Mouse (Mus musculus) thymus, adult 2 months (tissue): Measurements from ENCODE around the gene Capn9. TPM values are rescaled to one million over a fixed set of nuclear protein-coding genes. Genes with fewer than 3 reads are reported as not detected.

Experiments
- DNase-seq: peaks from one replicate; pipeline ENCODE4 v3.0.0; 2021
- H3K27ac ChIP-seq: fragments of 200-500 bp; 2 replicates; pipeline ENCODE4 v1.5.1; 2012; ENCODE audit warnings: low read length, control low read depth; ENCODE audit not compliant: control insufficient read depth, insufficient read depth
- H3K27me3 ChIP-seq: fragments of 200-500 bp; 2 replicates; pipeline ENCODE4 v1.6.1; 2012; ENCODE audit warnings: mild to moderate bottlenecking, low read length, moderate library complexity, mixed read lengths; ENCODE audit not compliant: control insufficient read depth, insufficient read depth
- H3K36me3 ChIP-seq: fragments of 200-500 bp; 2 replicates; pipeline ENCODE4 v1.6.1; 2012; ENCODE audit warnings: mild to moderate bottlenecking, low read length, moderate library complexity; ENCODE audit not compliant: control insufficient read depth, insufficient read depth
- H3K4me1 ChIP-seq: fragments of 200-500 bp; replicated peaks from 2 replicates; pipeline ENCODE4 v1.6.1; 2012; ENCODE audit warnings: low read length; ENCODE audit not compliant: control insufficient read depth, insufficient read depth
- H3K4me3 ChIP-seq: fragments of 200-500 bp; 2 replicates; pipeline ENCODE4 v1.5.1; 2012; ENCODE audit warnings: mild to moderate bottlenecking, low read length, control low read depth, moderate library complexity; ENCODE audit not compliant: control insufficient read depth, insufficient read depth
- CTCF ChIP-seq: fragments of 200-500 bp; IDR thresholded peaks from 2 replicates; pipeline ENCODE4 v1.5.1; 2012; ENCODE audit warnings: mild to moderate bottlenecking, control low read depth, low read length, moderate library complexity, borderline replicate concordance; ENCODE audit not compliant: control insufficient read depth, poor library complexity, insufficient read depth; ENCODE audit errors: extremely low read depth
- POLR2A ChIP-seq: fragments of 200-500 bp; IDR thresholded peaks from 2 replicates; pipeline ENCODE4 v1.6.1; 2012; ENCODE audit warnings: mild to moderate bottlenecking, low read length, control low read depth, moderate library complexity; ENCODE audit not compliant: control insufficient read depth, poor library complexity, insufficient read depth; ENCODE audit errors: extremely low read depth
- WGBS: fragments of 180-500 bp; shearing (Covaris S2); methylation state at CpG from one replicate; pipeline ENCODE4 v1.1.7; 2018; 5-methylcytosine and 5-hydroxymethylcytosine counted together
- polyA plus RNA-seq: library from polyadenylated mRNA; depleted of rRNA; stranded (reverse); fragments of >200 nt; gene quantifications from 2 replicates; pipeline ENCODE4 v1.2.3, GENCODE M21; 2012

Gene Capn9
- polyA plus RNA-seq, 1 experiment = 0.13 TPM

DNA sequence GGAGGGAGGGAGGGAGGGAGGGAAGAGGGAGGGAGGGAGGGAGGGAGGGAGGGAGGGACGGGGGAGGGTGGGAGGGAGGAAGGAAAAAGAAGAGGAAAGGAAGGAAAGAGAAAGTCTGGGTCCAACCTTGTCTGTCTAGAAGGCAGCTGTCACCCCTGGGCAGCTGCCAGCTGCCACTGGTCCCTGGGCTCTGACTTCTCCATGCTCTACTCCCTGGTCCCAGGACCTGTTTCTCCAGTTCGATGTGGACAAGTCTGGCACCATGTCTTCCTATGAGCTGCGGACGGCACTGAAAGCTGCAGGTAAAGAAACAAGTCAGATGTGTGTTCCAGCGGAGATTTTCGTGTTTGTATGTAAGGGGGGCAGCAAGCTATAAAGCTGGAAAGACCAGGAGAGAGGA, 38.4 kb downstream of the Capn9 start:
- H3K4me3 ChIP-seq = no peak overlapping the region
- no peak overlapping the region for H3K27ac ChIP-seq
- no peaks in the 10 kb centered on the region for H3K27me3 ChIP-seq
- WGBS = 82% methylated on average over 5 of the region's 6 CpGs
- TF ChIP-seq CTCF (no peak), POLR2A (no peak)
- no peaks in the 10 kb centered on the region; the same call in 1 of the 2 replicates for H3K4me1 ChIP-seq
- no peak for DNase-seq
- H3K36me3 ChIP-seq = no peaks in the 10 kb centered on the region

DNA sequence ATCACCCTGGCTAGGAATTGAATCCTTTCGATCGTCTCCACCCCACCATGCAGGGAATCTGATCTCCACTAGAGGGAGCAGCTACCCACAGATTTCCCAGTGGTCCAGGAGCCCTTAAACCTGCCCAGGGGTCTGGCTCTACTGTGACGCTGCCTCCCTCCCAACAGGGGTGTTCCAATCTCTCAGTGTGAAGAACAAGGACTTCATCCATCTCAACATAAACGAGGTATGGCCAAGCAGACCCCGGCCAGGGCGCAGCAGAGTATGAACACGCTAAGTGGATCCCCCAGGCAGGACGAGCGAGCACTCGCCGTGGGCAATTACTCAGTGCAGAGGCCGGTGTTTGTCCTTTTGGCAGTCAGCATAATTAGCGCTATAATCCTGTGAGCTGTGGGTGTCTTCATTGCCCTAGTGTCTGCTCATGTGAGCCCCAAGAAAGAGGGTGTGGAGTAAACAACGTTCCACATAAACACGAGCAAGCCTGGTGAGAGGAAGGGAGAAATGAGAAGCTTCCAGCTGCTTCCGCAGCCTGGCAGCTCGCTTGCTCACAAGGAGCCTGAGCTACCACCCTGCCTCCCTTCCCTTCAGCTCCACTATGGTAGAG, 41.5 kb downstream of the Capn9 start:
- DNase-seq = peak; percentile 68
- WGBS = 9% methylated on average over 17 of the region's 17 CpGs
- H3K36me3 ChIP-seq = no peaks in the 10 kb centered on the region
- TF ChIP-seq POLR2A (no peak), CTCF (peak; percentile 71; the same call in 1 of the 2 replicates)
- H3K4me3 ChIP-seq = peak overlapping the region; percentile 19
- H3K27ac ChIP-seq = no peak overlapping the region
- no peaks in the 10 kb centered on the region for H3K27me3 ChIP-seq
- H3K4me1 ChIP-seq = no peaks in the 10 kb centered on the region; the same call in 1 of the 2 replicates

DNA sequence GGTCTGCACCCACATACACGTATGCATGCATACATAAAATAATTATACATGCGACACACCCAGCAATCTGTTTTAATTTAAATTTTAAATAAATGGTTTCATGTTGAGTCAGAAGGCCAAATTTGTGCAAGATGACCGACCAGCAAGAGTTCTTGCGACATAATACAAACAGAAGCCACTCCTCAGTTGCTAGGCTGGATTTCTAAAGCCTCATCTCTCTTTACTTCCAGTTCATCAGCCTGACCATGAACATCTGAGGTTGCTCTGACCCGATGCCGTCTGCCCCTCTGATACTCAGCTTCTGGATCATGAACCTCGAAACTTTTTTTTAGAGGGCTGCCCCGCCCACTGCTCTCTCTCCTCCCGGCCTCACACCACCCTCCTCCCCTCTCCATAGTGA, 42.3 kb downstream of the Capn9 start:
- Histone ChIP-seq H3K27ac (no peak overlapping the region), H3K4me3 (no peak overlapping the region), H3K36me3 (no peaks in the 10 kb centered on the region), H3K4me1 (no peaks in the 10 kb centered on the region; the same call in 1 of the 2 replicates), H3K27me3 (no peaks in the 10 kb centered on the region)
- 73% methylated on average over 9 of the region's 9 CpGs for WGBS
- TF ChIP-seq POLR2A (no peak), CTCF (no peak)
- DNase-seq = no peak

DNA sequence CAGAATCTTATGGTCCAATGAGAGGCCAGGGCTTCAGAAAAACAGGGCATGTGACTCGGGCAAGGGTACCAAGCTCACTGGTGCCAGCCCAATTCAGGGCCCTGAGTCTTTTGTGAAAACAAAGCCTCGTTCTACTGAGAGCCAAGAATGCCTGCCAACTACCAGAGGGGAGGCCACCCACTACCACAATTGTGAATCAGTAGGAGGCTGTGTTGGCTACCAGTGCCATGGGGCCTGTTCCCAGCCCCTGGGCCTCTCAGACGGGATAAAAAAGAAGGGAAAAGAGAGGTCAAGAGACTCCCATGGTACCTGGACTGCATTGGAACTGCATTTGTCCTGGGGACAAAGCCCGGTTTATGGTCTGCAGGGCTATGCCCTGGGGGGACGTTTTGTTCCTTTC, 45.3 kb downstream of the Capn9 start:
- Histone ChIP-seq H3K27ac (no peak overlapping the region), H3K36me3 (no peaks in the 10 kb centered on the region), H3K4me3 (no peak overlapping the region), H3K4me1 (no peaks in the 10 kb centered on the region; the same call in 1 of the 2 replicates), H3K27me3 (no peaks in the 10 kb centered on the region)
- no peak for DNase-seq
- no peak for TF ChIP-seq POLR2A
- WGBS = 90% methylated on average over 5 of the region's 5 CpGs

GRCm38 (mm10) chr8:124626251-124626650, 50.3 kb downstream of the Capn9 start:
- Histone ChIP-seq H3K36me3 (no peaks in the 10 kb centered on the region), H3K27ac (no peak overlapping the region), H3K4me1 (no peaks in the 10 kb centered on the region), H3K27me3 (no peaks in the 10 kb centered on the region), H3K4me3 (no peak overlapping the region)
- TF ChIP-seq CTCF = no peak
- TF ChIP-seq POLR2A = no peak
- 94% methylated on average over 9 of the region's 9 CpGs for WGBS
- DNase-seq = no peak

DNA sequence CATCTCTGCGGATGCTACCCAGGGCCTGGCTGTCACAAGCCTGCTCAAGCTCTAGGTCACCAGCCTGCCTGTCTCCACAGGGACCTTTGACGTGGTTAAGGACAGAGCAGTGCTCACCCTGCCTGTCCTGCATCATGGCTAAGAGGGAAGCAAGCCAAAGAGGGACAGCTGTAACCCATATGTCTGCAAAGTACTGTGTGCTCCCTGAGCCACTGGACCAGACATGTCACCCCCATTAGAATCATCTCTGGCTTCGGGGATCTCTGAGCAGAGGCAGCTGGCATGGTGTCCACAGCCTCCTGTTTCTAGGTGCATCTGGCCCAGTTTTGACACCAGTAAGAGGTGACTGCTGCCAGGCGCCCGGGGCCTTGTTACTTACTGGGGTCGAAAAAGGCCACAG, 54.6 kb downstream of the Capn9 start:
- no peak for DNase-seq
- 87% methylated on average over 6 of the region's 6 CpGs for WGBS
- TF ChIP-seq POLR2A (no peak), CTCF (no peak)
- Histone ChIP-seq H3K36me3 (no peaks in the 10 kb centered on the region), H3K4me3 (no peak overlapping the region), H3K4me1 (no peaks in the 10 kb centered on the region), H3K27ac (no peak overlapping the region), H3K27me3 (no peaks in the 10 kb centered on the region)

- H3K4me3 ChIP-seq = no peak overlapping the region
- H3K36me3 ChIP-seq = no peaks in the 10 kb centered on the region
- H3K27ac ChIP-seq = no peak overlapping the region
- H3K4me1 ChIP-seq = no peaks in the 10 kb centered on the region
- no peak for DNase-seq
- 34% methylated on average over 4 of the region's 4 CpGs for WGBS
- no peak for TF ChIP-seq POLR2A
- no peak for TF ChIP-seq CTCF
- H3K27me3 ChIP-seq = no peaks in the 10 kb centered on the region
Measured at GRCm38 (mm10) chr8:124630891-124631290, 55.0 kb downstream of the Capn9 start.
